Comparison of ENCODE assay signal across 25 mouse cellular contexts in genomic region chr12:78645282-78645681, GRCm38 (mm10). TPM values are rescaled to one million over a fixed set of nuclear protein-coding genes. Genes with fewer than 3 reads are reported as not detected.
DNase-seq lines count a peak whose midpoint lies in the region; TF ChIP-seq lines count a peak whose summit lies in the region.
"Had no signal": no experiment of that assay in that cellular context is flagged by ENCODE, and none has a peak within 500 bp of the region (broad histone marks: within the 10 kb centered on the region; RNA-seq: fewer than 3 reads in every experiment).

No protein-coding gene starts in this region.

- H3K79me2 ChIP-seq in MEL (ENCODE audit: control insufficient read depth, insufficient read depth, low read length, poor library complexity) = no peaks in the 10 kb centered on the region

- no peak overlapping the region for H3K27ac ChIP-seq in MEL (ENCODE audit: control insufficient read depth, low read depth, low read length)

- TF ChIP-seq RAD21 in MEL (IDR thresholded peaks at IDR 0.05; ENCODE audit: low read depth, low read length) = no peak

- TF ChIP-seq POLR2A in MEL (IDR thresholded peaks at IDR 0.05; ENCODE audit: control insufficient read depth in 1 of 2, insufficient read depth in 1 of 2, low read depth in 1 of 2, low read length in 2 of 2, poor library complexity in 1 of 2) = no peak

- no peak overlapping the region for H3K9ac ChIP-seq in MEL (ENCODE audit: control insufficient read depth, low read depth, low read length, poor library complexity, severe bottlenecking)

- peaks cover 0 to 12% of the 10 kb centered on the region in 2 experiments; a peak in 2 of 4 replicates for H3K36me3 ChIP-seq in MEL (ENCODE audit: control insufficient read depth in 1 of 2, insufficient read depth in 2 of 2, low read length in 2 of 2)

- DNase-seq in ES-CJ7 (ENCODE audit: low read depth, low spot score) (peak; percentile 4), MEL (ENCODE audit: low read depth, low spot score) (peak; percentile 52), MEL-GATA-1-ER (ENCODE audit: extremely low read depth, low read depth) (peak; percentile 36)
- no peak for DNase-seq in B cell, adult 2 months
- no peak for DNase-seq in urinary bladder, adult 18-20 months (ENCODE audit: low spot score in 2 of 2)
- DNase-seq in frontal cortex, postnatal 25 days (ENCODE audit: low spot score in 2 of 2) = no peak
- DNase-seq: adrenal gland, adult 2 months; adrenal gland, adult 8-10 months; adrenal gland, postnatal 10 days; adrenal gland, postnatal 14 days; adrenal gland, postnatal 25 days; adrenal gland, postnatal 36 days; cerebellum, adult 11 months; cerebellum, adult 11-12 months; cerebellum, adult 18-20 months; cerebellum, adult 2 months; cerebellum, adult 8-10 months; cerebellum, adult 9-10 months; cerebellum, adult 9-11 months had no signal

- no peaks in the 10 kb centered on the region for H3K27me3 ChIP-seq in MEL (ENCODE audit: control insufficient read depth in 1 of 2, insufficient read depth in 2 of 2, low read length in 2 of 2)
- H3K27me3 ChIP-seq: CH12.LX, Patski had no signal

- peaks cover 5 to 10% of the 10 kb centered on the region in 2 experiments for H3K4me1 ChIP-seq in MEL (ENCODE audit: control insufficient read depth in 1 of 2, insufficient read depth in 2 of 2, low read length in 2 of 2)

- no peaks in the 10 kb centered on the region for H3K9me3 ChIP-seq in MEL (replicated peaks; ENCODE audit: insufficient read depth, low read length)
- H3K9me3 ChIP-seq: G1E had no signal

- H3K4me3 ChIP-seq in MEL (ENCODE audit: control insufficient read depth in 1 of 2, insufficient read depth in 1 of 2, low read depth in 2 of 2, low read length in 2 of 2) = no peak overlapping the region

- peak in 1 of 2 experiments; percentile 46; a peak in 3 of 4 replicates for TF ChIP-seq EP300 in MEL (IDR thresholded peaks at IDR 0.05; ENCODE audit: low read depth in 1 of 2, low read length in 2 of 2)

- TF ChIP-seq CTCF in MEL (IDR thresholded peaks at IDR 0.05 in 2 of 3, conservative IDR thresholded peaks at IDR 0.05 in 1 of 3; ENCODE audit: control insufficient read depth in 1 of 3, insufficient read depth in 1 of 3, low read depth in 2 of 3, low read length in 3 of 3, poor library complexity in 1 of 3, severe bottlenecking in 1 of 3) = no peak

TF ChIP-seq in MEL, 35 proteins besides CTCF, POLR2A, EP300 and RAD21:
- peak; percentile 67; the same call in 1 of the 2 replicates for TF ChIP-seq GATA1 (IDR thresholded peaks at IDR 0.05; ENCODE audit: low read depth, low read length)
- TF ChIP-seq POLR2AphosphoS5 (IDR thresholded peaks at IDR 0.05; ENCODE audit: borderline replicate concordance, low read depth, low read length) = no peak
TF ChIP-seq in MEL: peak in this region for 1.

RNA-seq across cellular contexts. Expression of gene Fam71d, which starts 46.1 kb away (rescaled TPM):
- not detected in 2 replicates for total RNA-seq in MEL (2012; rRNA removed)
- polyA plus RNA-seq in MEL (2012; ENCODE audit: insufficient read depth in 1 of 2, insufficient read length in 2 of 2, low read depth in 1 of 2, low replicate concordance in 2 of 2, missing spikeins in 1 of 2) = not detected
- total RNA-seq: CH12.LX, ES-E14 had no signal
- polyA plus RNA-seq: activated CD4-positive, CD25-positive, alpha-beta regulatory T cell, adult 4 months; adrenal gland, adult 2 months; C2C12; G1E; Patski had no signal

Comparison
In these comparisons a context has a peak if more than half of its experiments do, and no peak if none do; other contexts are left out.
1. DNase-seq: peak in ES-CJ7 (single experiment), MEL (single experiment) and MEL-GATA-1-ER (single experiment); none in B cell, adult 2 months (0 of 2), urinary bladder, adult 18-20 months (0 of 2) and frontal cortex, postnatal 25 days (0 of 2).